Mouse (Mus musculus): ENCODE measurements around the gene Slc25a12. TPM values are rescaled to one million over a fixed set of nuclear protein-coding genes. Genes with fewer than 3 reads are reported as not detected.
A peak's percentile ranks its signal among the peaks of the same experiment; 100 is the strongest.

Gene Slc25a12
- total and polyA plus RNA-seq, 2 experiments from 2014 or later, result 106 to 116 TPM

DNA sequence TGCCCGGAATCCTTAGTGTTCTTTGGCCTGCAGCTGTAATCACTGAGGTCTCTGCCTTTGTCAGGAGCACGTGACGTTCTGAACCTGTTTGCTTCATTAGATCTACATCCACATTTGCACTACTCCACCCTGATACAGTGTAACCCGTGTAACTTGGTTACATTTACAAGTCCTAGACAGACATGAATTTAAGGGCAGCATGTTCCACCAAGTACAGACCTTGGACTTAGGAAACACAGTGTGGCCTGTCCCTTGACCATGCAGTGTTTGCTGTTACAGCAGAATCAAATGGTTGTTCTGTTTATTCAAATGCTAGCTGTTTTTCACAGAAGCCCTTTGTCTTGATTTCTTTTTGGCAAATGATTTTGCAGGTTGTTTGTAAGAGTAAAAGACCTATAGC, 112.7 kb downstream of the Slc25a12 start:
- peaks cover 65% of the 10 kb centered on the region for H3K36me3 ChIP-seq (ENCODE audit: insufficient read depth)

DNA sequence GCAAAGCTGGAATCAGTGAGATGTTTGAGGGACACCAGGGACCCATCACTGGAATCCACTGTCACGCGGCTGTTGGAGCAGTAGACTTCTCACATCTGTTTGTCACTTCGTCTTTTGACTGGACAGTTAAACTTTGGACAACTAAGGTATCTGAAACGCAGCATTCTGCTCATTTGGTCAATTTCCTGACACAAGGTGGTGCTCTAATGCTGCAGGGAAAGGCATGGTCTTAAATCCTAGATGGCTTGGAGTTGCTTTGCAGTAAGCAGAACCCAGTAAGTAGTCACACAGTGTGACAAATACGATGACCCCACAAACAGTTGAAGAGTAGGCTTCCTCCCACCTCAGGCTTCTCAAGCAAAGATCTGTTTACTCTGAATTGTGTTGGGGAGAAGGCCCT, 116.7 kb downstream of the Slc25a12 start:
- Histone ChIP-seq H3K9me3 (ENCODE audit: low read length) (no peaks in the 10 kb centered on the region), H3K9ac (no peak overlapping the region), H3K27ac (ENCODE audit: low read depth, low read length) (no peak overlapping the region), H3K27me3 (ENCODE audit: insufficient read depth, low read length) (no peaks in the 10 kb centered on the region), H3K4me3 (ENCODE audit: low read depth, low read length) (no peak overlapping the region), H3K4me1 (ENCODE audit: insufficient read depth) (no peaks in the 10 kb centered on the region), H3K36me3 (ENCODE audit: insufficient read depth) (peaks cover 48% of the 10 kb centered on the region), H3K4me2 (ENCODE audit: low read depth) (no peak overlapping the region)
- peak; percentile 77 for TF ChIP-seq CTCF (IDR thresholded peaks at IDR 0.05; ENCODE audit: low read depth)
- peak; percentile 42; the same call in 1 of the 2 replicates for ATAC-seq
- 69% methylated on average over 5 of the region's 5 CpGs for WGBS
- DNase-seq, result peak; percentile 52

More for the DNA sequence above, 112.7 kb downstream of the Slc25a12 start:
- Histone ChIP-seq H3K9ac (no peak overlapping the region), H3K4me1 (ENCODE audit: insufficient read depth) (no peaks in the 10 kb centered on the region), H3K4me2 (ENCODE audit: low read depth) (no peak overlapping the region), H3K9me3 (ENCODE audit: low read length) (no peaks in the 10 kb centered on the region), H3K27me3 (ENCODE audit: insufficient read depth, low read length) (no peaks in the 10 kb centered on the region), H3K27ac (ENCODE audit: low read depth, low read length) (no peak overlapping the region), H3K4me3 (ENCODE audit: low read depth, low read length) (no peak overlapping the region)
- DNase-seq, result no peak
- whole genome bisulfite sequencing, result 59% methylated on average over 4 of the region's 4 CpGs
- no peak for ATAC-seq
- no peak for TF ChIP-seq CTCF (IDR thresholded peaks at IDR 0.05; ENCODE audit: low read depth)

DNA sequence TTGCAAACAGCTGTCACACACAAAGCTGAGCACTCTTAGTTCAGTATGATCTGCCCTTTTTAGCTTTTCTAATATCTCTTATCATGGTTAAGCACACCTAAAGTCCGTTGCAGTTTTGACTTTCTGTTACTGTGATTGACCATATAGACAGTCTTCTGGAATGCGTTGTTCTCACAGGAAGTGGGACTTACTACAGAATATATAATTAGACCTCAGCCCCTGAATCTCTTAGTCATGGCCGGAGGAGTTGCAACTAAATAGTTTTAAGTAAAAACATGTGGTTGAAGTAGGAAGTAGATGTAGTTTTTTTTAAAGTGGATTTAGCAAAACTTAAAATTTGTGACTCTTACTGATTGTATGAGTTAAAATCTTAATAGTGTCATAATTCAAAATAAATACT, 119.5 kb downstream of the Slc25a12 start:
- H3K9ac ChIP-seq, result no peak overlapping the region
- H3K36me3 ChIP-seq (ENCODE audit: insufficient read depth), result peaks cover 35% of the 10 kb centered on the region
- H3K27ac ChIP-seq (ENCODE audit: low read depth, low read length), result no peak overlapping the region
- no peak for TF ChIP-seq CTCF (IDR thresholded peaks at IDR 0.05; ENCODE audit: low read depth)
- no peak overlapping the region for H3K4me3 ChIP-seq (ENCODE audit: low read depth, low read length)
- H3K4me2 ChIP-seq (ENCODE audit: low read depth), result no peak overlapping the region
- DNase-seq, result no peak
- ATAC-seq, result no peak
- H3K27me3 ChIP-seq (ENCODE audit: insufficient read depth, low read length), result no peaks in the 10 kb centered on the region
- WGBS, result 76% methylated on average over 3 of the region's 3 CpGs
- peaks cover 16% of the 10 kb centered on the region; the same call in 1 of the 2 replicates for H3K4me1 ChIP-seq (ENCODE audit: insufficient read depth)
- no peaks in the 10 kb centered on the region for H3K9me3 ChIP-seq (ENCODE audit: low read length)

DNA sequence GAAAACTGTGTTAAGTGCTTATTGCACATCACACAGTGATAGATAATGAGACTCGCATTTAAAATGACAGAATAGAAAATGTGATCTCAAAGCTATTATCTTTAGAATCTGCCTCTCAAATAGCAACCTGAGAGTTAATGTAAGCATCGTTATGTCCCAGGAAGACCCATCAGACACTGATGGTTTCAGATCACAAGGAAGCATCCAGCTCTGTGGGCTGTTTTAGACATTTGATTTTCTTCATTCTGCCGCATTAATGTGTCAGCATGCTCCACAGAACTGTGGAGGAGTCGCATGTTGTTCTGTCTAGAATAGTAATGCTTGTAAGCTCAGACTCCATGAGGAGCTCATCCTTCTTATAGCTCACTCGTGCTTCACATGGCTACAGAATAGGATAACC, 121.5 kb downstream of the Slc25a12 start:
- no peak overlapping the region for H3K9ac ChIP-seq
- ATAC-seq (no peak), DNase-seq (no peak)
- peaks cover 29% of the 10 kb centered on the region for H3K36me3 ChIP-seq (ENCODE audit: insufficient read depth)
- H3K4me1 ChIP-seq (ENCODE audit: insufficient read depth), result peaks cover 16% of the 10 kb centered on the region; the same call in 1 of the 2 replicates
- H3K4me3 ChIP-seq (ENCODE audit: low read depth, low read length), result no peak overlapping the region
- no peak overlapping the region for H3K4me2 ChIP-seq (ENCODE audit: low read depth)
- H3K27me3 ChIP-seq (ENCODE audit: insufficient read depth, low read length), result no peaks in the 10 kb centered on the region
- no peak for TF ChIP-seq CTCF (IDR thresholded peaks at IDR 0.05; ENCODE audit: low read depth)
- H3K9me3 ChIP-seq (ENCODE audit: low read length), result no peaks in the 10 kb centered on the region
- 62% methylated on average over 5 of the region's 5 CpGs for WGBS
- H3K27ac ChIP-seq (ENCODE audit: low read depth, low read length), result no peak overlapping the region

DNA sequence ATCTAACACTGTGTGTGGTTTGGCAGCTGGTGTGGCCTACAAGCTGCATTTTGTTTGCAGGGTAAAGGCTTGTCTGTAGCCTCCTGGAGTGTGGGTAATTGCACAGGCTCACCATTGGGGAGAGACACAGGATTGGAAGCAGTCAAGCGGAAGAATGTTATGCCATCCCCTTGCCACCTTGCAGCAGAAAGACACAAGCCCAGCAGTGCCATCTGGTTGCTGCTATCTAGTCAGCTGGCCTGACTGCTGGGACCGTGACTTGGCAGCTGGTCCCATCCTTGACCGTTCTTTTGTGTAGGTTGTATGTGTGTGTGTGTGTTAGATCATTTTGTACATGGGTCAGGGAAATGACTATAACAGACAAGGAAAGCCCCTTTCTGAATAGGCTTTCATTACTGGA, 122.1 kb downstream of the Slc25a12 start:
- Histone ChIP-seq H3K9ac (no peak overlapping the region), H3K36me3 (ENCODE audit: insufficient read depth) (peaks cover 24% of the 10 kb centered on the region), H3K4me1 (ENCODE audit: insufficient read depth) (peaks cover 16% of the 10 kb centered on the region; the same call in 1 of the 2 replicates), H3K9me3 (ENCODE audit: low read length) (no peaks in the 10 kb centered on the region), H3K27ac (ENCODE audit: low read depth, low read length) (peak overlapping the region; percentile 16), H3K4me2 (ENCODE audit: low read depth) (no peak overlapping the region), H3K27me3 (ENCODE audit: insufficient read depth, low read length) (no peaks in the 10 kb centered on the region), H3K4me3 (ENCODE audit: low read depth, low read length) (no peak overlapping the region)
- ATAC-seq (peak; percentile 91), DNase-seq (peak; percentile 70)
- TF ChIP-seq CTCF (IDR thresholded peaks at IDR 0.05; ENCODE audit: low read depth), result peak; percentile 60
- 13% methylated on average over 3 of the region's 3 CpGs for WGBS

DNA sequence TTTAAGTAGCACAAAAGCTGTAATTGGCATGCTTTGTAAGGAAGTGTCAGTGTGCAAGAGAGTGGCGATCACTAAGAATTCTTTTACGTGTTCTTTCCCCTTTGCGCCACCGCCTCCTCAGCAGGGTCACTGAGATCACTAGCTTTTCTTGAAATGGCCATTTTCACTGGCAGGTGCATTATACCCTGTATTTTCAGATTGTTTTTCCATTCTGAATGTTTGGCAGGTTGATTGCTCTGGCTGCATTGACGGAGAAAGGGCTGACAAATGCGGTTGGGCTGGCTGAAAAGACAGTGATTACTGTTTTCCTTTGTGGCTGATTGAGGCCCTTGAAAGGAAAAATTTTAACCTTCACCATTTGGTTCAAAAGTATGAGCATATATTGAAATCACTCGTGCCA, 122.7 kb downstream of the Slc25a12 start:
- ATAC-seq, result peak; percentile 55; the same call in 1 of the 2 replicates
- no peak for TF ChIP-seq CTCF (IDR thresholded peaks at IDR 0.05; ENCODE audit: low read depth)
- peak; percentile 46 for DNase-seq

DNA sequence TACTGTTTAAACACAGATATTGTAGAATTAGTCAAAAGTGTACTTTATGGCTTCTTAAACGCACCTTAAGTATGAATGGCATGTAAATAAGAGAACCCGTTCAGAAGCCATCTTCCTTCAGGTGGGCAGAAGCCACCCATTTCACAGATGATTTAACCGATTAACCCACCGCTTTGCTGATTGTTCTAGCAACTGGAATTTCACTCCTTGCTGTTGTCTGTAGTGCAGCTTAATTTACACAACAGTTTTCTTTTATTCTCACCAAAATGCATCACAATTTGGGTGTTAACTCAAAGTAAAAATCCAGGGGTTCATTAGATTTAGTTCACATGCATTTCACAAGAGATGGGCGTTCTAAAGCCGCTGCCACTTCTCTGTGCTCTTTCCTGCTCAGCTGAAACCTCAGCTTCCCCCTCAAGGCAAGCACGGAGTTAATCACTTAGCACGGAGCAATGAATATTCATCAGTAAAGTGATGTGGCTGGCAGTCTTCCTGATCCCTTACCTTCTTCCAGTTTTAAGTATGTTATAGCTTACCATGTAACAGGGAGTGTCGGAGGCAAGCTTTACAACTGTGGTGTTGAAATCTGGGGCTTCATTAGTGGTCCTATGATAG, 124.4 kb downstream of the Slc25a12 start:
- no peak for DNase-seq
- no peak overlapping the region for H3K4me3 ChIP-seq (ENCODE audit: low read depth, low read length)
- peaks cover 16% of the 10 kb centered on the region; the same call in 1 of the 2 replicates for H3K4me1 ChIP-seq (ENCODE audit: insufficient read depth)
- no peak overlapping the region for H3K27ac ChIP-seq (ENCODE audit: low read depth, low read length)
- H3K27me3 ChIP-seq (ENCODE audit: insufficient read depth, low read length), result no peaks in the 10 kb centered on the region
- no peak overlapping the region for H3K4me2 ChIP-seq (ENCODE audit: low read depth)
- no peak for TF ChIP-seq CTCF (IDR thresholded peaks at IDR 0.05; ENCODE audit: low read depth)
- 33% methylated on average over 9 of the region's 9 CpGs for WGBS
- 0 out of 2 replicates have a peak, but pooled peaks have one; percentile 28 for ATAC-seq
- no peak overlapping the region for H3K9ac ChIP-seq
- H3K36me3 ChIP-seq (ENCODE audit: insufficient read depth), result peaks cover 10% of the 10 kb centered on the region
- H3K9me3 ChIP-seq (ENCODE audit: low read length), result no peaks in the 10 kb centered on the region

More for the DNA sequence above, 122.7 kb downstream of the Slc25a12 start:
- Histone ChIP-seq H3K4me1 (ENCODE audit: insufficient read depth) (peaks cover 16% of the 10 kb centered on the region; the same call in 1 of the 2 replicates), H3K9me3 (ENCODE audit: low read length) (no peaks in the 10 kb centered on the region), H3K4me3 (ENCODE audit: low read depth, low read length) (no peak overlapping the region), H3K4me2 (ENCODE audit: low read depth) (no peak overlapping the region), H3K9ac (no peak overlapping the region), H3K36me3 (ENCODE audit: insufficient read depth) (peaks cover 17% of the 10 kb centered on the region), H3K27me3 (ENCODE audit: insufficient read depth, low read length) (no peaks in the 10 kb centered on the region), H3K27ac (ENCODE audit: low read depth, low read length) (peak overlapping the region; percentile 30; the same call in 1 of the 2 replicates)
- WGBS, result 21% methylated on average over 7 of the region's 7 CpGs
